Mouse (Mus musculus): ENCODE measurements around the gene Galnt7. TPM values are rescaled to one million over a fixed set of nuclear protein-coding genes. Genes with fewer than 3 reads are reported as not detected.

Galnt7 gene
- total RNA-seq, 1 experiment, result 17.7 TPM

- Histone ChIP-seq H3K36me3 (ENCODE audit: control insufficient read depth, insufficient read depth, low read length, poor library complexity, severe bottlenecking) (no peaks in the 10 kb centered on the region), H3K27ac (ENCODE audit: insufficient read depth, low read depth, low read length, poor library complexity, severe bottlenecking) (no peak overlapping the region), H3K9ac (ENCODE audit: insufficient read depth, low read depth, low read length, poor library complexity, severe bottlenecking) (no peak overlapping the region), H3K4me1 (ENCODE audit: control insufficient read depth in 2 of 2, insufficient read depth in 2 of 2, low read length in 2 of 2, poor library complexity in 1 of 2) (peaks cover 1 to 6% of the 10 kb centered on the region in 2 experiments; a peak in 3 of 4 replicates), H3K9me3 (ENCODE audit: control insufficient read depth, insufficient read depth, low read depth, low read length) (no peaks in the 10 kb centered on the region), H3K4me3 (ENCODE audit: insufficient read depth in 1 of 2, low read depth in 1 of 2, low read length in 2 of 2, poor library complexity in 1 of 2, severe bottlenecking in 1 of 2) (no peak overlapping the region)
- in situ Hi-C loops (cut with MboI; ENCODE audit: low sequenced_read_pairs in 2 of 2, unreplicated experiment in 2 of 2), result no loop called here
- no peak for DNase-seq (ENCODE audit: low read depth, low spot score)
- TF ChIP-seq HCFC1 (IDR thresholded peaks at IDR 0.05; ENCODE audit: borderline replicate concordance, insufficient read depth, low read length) (no peak), MAFK (IDR thresholded peaks at IDR 0.05; ENCODE audit: insufficient read depth, low read depth, low read length) (no peak), ZNF384 (IDR thresholded peaks at IDR 0.05; ENCODE audit: low read depth, low read length) (no peak), ZC3H11A (IDR thresholded peaks at IDR 0.05; ENCODE audit: borderline replicate concordance, low read depth, low read length) (no peak), CHD2 (IDR thresholded peaks at IDR 0.05; ENCODE audit: low read depth, low read length) (no peak)
These were observed 67.0 kb downstream of the Galnt7 start for GRCm38 (mm10) chr8:57585831-57586230.

- DNase-seq (ENCODE audit: low read depth, low spot score), result no peak
- in situ Hi-C loops (cut with MboI; ENCODE audit: low sequenced_read_pairs in 2 of 2, unreplicated experiment in 2 of 2), result no loop called here
- H3K36me3 ChIP-seq (ENCODE audit: control insufficient read depth, insufficient read depth, low read length, poor library complexity, severe bottlenecking), result no peaks in the 10 kb centered on the region
- peaks cover 2 to 6% of the 10 kb centered on the region in 2 experiments; a peak in 3 of 4 replicates for H3K4me1 ChIP-seq (ENCODE audit: control insufficient read depth in 2 of 2, insufficient read depth in 2 of 2, low read length in 2 of 2, poor library complexity in 1 of 2)
- H3K9me3 ChIP-seq (ENCODE audit: control insufficient read depth, insufficient read depth, low read depth, low read length), result no peaks in the 10 kb centered on the region
- no peak overlapping the region for H3K9ac ChIP-seq (ENCODE audit: insufficient read depth, low read depth, low read length, poor library complexity, severe bottlenecking)
- H3K4me3 ChIP-seq (ENCODE audit: insufficient read depth in 1 of 2, low read depth in 1 of 2, low read length in 2 of 2, poor library complexity in 1 of 2, severe bottlenecking in 1 of 2), result no peak overlapping the region
- H3K27ac ChIP-seq (ENCODE audit: insufficient read depth, low read depth, low read length, poor library complexity, severe bottlenecking), result no peak overlapping the region
- no peak for TF ChIP-seq ZNF384 (IDR thresholded peaks at IDR 0.05; ENCODE audit: low read depth, low read length)
- no peak for TF ChIP-seq ZC3H11A (IDR thresholded peaks at IDR 0.05; ENCODE audit: borderline replicate concordance, low read depth, low read length)
- TF ChIP-seq HCFC1 (IDR thresholded peaks at IDR 0.05; ENCODE audit: borderline replicate concordance, insufficient read depth, low read length), result no peak
- no peak for TF ChIP-seq CHD2 (IDR thresholded peaks at IDR 0.05; ENCODE audit: low read depth, low read length)
- TF ChIP-seq MAFK (IDR thresholded peaks at IDR 0.05; ENCODE audit: insufficient read depth, low read depth, low read length), result no peak
These were observed 67.7 kb downstream of the Galnt7 start for GRCm38 (mm10) chr8:57585128-57585442.

GRCm38 (mm10) chr8:57584416-57585127 is 68.3 kb downstream of the Galnt7 start:
- no peak for DNase-seq (ENCODE audit: low read depth, low spot score)
- in situ Hi-C loops (cut with MboI; ENCODE audit: low sequenced_read_pairs in 2 of 2, unreplicated experiment in 2 of 2), result no loop called here
- no peaks in the 10 kb centered on the region for H3K36me3 ChIP-seq (ENCODE audit: control insufficient read depth, insufficient read depth, low read length, poor library complexity, severe bottlenecking)
- no peak overlapping the region for H3K9ac ChIP-seq (ENCODE audit: insufficient read depth, low read depth, low read length, poor library complexity, severe bottlenecking)
- TF ChIP-seq ZNF384 (IDR thresholded peaks at IDR 0.05; ENCODE audit: low read depth, low read length), result no peak
- TF ChIP-seq CHD2 (IDR thresholded peaks at IDR 0.05; ENCODE audit: low read depth, low read length), result no peak
- TF ChIP-seq MAFK (IDR thresholded peaks at IDR 0.05; ENCODE audit: insufficient read depth, low read depth, low read length), result no peak
- TF ChIP-seq ZC3H11A (IDR thresholded peaks at IDR 0.05; ENCODE audit: borderline replicate concordance, low read depth, low read length), result no peak
- no peak for TF ChIP-seq HCFC1 (IDR thresholded peaks at IDR 0.05; ENCODE audit: borderline replicate concordance, insufficient read depth, low read length)
- H3K4me3 ChIP-seq (ENCODE audit: insufficient read depth in 1 of 2, low read depth in 1 of 2, low read length in 2 of 2, poor library complexity in 1 of 2, severe bottlenecking in 1 of 2), result no peak overlapping the region
- no peaks in the 10 kb centered on the region for H3K9me3 ChIP-seq (ENCODE audit: control insufficient read depth, insufficient read depth, low read depth, low read length)
- H3K4me1 ChIP-seq (ENCODE audit: control insufficient read depth in 2 of 2, insufficient read depth in 2 of 2, low read length in 2 of 2, poor library complexity in 1 of 2), result peaks cover 3 to 4% of the 10 kb centered on the region in 2 experiments; a peak in 3 of 4 replicates
- no peak overlapping the region for H3K27ac ChIP-seq (ENCODE audit: insufficient read depth, low read depth, low read length, poor library complexity, severe bottlenecking)

- Histone ChIP-seq H3K27ac (ENCODE audit: insufficient read depth, low read depth, low read length, poor library complexity, severe bottlenecking) (no peak overlapping the region), H3K36me3 (ENCODE audit: control insufficient read depth, insufficient read depth, low read length, poor library complexity, severe bottlenecking) (no peaks in the 10 kb centered on the region), H3K9me3 (ENCODE audit: control insufficient read depth, insufficient read depth, low read depth, low read length) (no peaks in the 10 kb centered on the region), H3K9ac (ENCODE audit: insufficient read depth, low read depth, low read length, poor library complexity, severe bottlenecking) (no peak overlapping the region), H3K4me3 (ENCODE audit: insufficient read depth in 1 of 2, low read depth in 1 of 2, low read length in 2 of 2, poor library complexity in 1 of 2, severe bottlenecking in 1 of 2) (no peak overlapping the region), H3K4me1 (ENCODE audit: control insufficient read depth in 2 of 2, insufficient read depth in 2 of 2, low read length in 2 of 2, poor library complexity in 1 of 2) (peaks cover 9% of the 10 kb centered on the region in 2 experiments; a peak in 3 of 4 replicates)
- no peak for TF ChIP-seq ZNF384 (IDR thresholded peaks at IDR 0.05; ENCODE audit: low read depth, low read length)
- TF ChIP-seq CHD2 (IDR thresholded peaks at IDR 0.05; ENCODE audit: low read depth, low read length), result no peak
- TF ChIP-seq MAFK (IDR thresholded peaks at IDR 0.05; ENCODE audit: insufficient read depth, low read depth, low read length), result no peak
- TF ChIP-seq HCFC1 (IDR thresholded peaks at IDR 0.05; ENCODE audit: borderline replicate concordance, insufficient read depth, low read length), result no peak
- TF ChIP-seq ZC3H11A (IDR thresholded peaks at IDR 0.05; ENCODE audit: borderline replicate concordance, low read depth, low read length), result no peak
- in situ Hi-C loops (cut with MboI; ENCODE audit: low sequenced_read_pairs in 2 of 2, unreplicated experiment in 2 of 2), result loop anchor here (5.0 to 10.0 kb wide), 2 partner anchors 215 to 217 kb away; no protein-coding TSS in a partner anchor
- DNase-seq (ENCODE audit: low read depth, low spot score), result peak; percentile 31
These were observed 73.0 kb downstream of the Galnt7 start for GRCm38 (mm10) chr8:57579845-57580244.

Measured in ES-E14 (cell line).